Mouse (Mus musculus) adrenal gland, adult 18-20 months (tissue): ENCODE data around the gene Actr1b. TPM values are rescaled to one million over a fixed set of nuclear protein-coding genes. Genes with fewer than 3 reads are reported as not detected.

Experiments used
- DNase-seq, 2 experiments: peaks; one replicate each; pipeline ENCODE4 v3.0.0; 2021 to 2022; ENCODE audit warnings: low spot score in 2 of 2
- long read RNA-seq, 2 experiments: library from polyadenylated mRNA; stranded (forward); transcript quantifications; one replicate each; pipeline ENCODE4 v2.0.0; 2021
- total RNA-seq, 2 experiments: library from RNA; stranded (reverse); gene quantifications; 1 replicate in 1 of 2; 2 replicates in 1 of 2; pipeline ENCODE4 v1.2.3; 2021

Actr1b gene
- 100 to 1,000 TPM; 113 to 143 TPM for total RNA-seq
- long read RNA-seq, experiment 1, transcript Actr1b-201 (11 exons, 3,248 nt) = major isoform, 99 of 141 reads
- long read RNA-seq, experiment 1, partial matches to known transcripts = 28 of 141 reads
- long read RNA-seq, experiment 1, other reads (novel, unspliced or antisense) = 14 of 141 reads
- long read RNA-seq, experiment 2, transcript Actr1b-201 (11 exons, 3,248 nt) = major isoform, 182 of 294 reads
- long read RNA-seq, experiment 2, partial matches to known transcripts = 96 of 294 reads
- long read RNA-seq, experiment 2, other reads (novel, unspliced or antisense) = 16 of 294 reads

GRCm38 (mm10) chr1:36714311-36714710 lies at the start of gene Actr1b:
Gene Actr1b, minus strand, starts transcription at chr1:36714422.
- no peak for DNase-seq

DNA sequence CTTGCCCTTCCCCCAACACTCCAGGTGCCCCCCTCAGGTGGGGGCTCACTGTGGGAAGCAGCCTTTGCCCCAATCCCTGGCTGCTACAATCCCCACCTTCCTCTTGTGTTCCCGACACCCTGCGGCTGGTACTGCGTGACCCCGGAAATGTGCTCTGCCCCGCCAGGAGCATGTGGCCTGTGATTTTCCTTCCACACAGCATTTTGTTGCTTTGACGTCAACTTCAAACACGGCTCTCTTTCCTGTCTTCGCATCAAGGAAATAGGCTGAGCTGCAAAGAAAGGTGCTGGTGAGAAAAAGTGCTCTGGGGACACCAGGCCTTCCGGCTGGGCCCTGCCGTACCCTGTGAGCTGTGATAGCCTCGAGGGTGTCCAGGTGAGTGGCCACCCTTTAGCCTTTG lies 47.3 kb upstream of the Actr1b start, which contains the start of gene Zap70:
Gene Zap70 (plus strand): TSS at position 231 of the 400 bp plus-strand sequence.
- no peak for DNase-seq

DNA sequence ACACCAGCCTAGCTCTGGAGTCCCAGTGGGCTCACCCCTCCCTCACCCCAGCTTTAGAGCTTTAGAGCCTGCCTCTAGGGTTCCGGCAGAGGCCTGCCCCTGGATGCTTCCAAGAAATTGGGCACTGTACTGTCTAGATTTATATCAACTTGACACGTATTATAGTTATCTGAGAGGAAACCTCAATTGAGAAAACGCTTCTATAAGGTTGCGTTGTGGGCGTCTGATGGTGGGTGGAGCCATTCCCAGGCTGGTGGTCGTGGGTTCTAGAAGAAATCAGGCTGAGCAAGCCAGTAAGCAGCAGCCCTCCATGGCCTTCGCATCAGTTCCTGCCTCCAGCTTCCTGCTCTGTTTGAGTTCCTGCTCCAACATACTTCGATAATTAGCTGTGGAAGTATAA lies 46.8 kb upstream of the Actr1b start:
- DNase-seq = no peak

DNA sequence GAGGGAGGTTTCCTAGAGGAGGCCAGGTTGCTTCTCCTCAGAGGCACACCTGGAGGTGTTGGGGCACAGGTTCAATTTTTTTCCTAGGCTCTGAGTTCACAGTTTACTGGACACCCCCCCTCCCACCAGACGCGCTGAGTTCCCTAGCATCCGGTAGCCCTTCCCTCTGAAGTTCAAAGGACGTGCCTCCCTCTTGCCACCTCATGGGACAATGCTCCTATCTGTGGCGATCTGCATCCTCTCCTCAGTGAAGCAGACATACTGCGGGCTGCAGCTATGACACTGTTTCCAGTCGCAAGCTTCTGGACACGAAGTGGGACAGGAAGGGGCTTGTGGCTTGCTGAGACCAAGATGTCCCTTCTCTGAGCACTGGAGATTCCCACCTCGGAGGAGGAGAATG lies 46.2 kb upstream of the Actr1b start:
- no peak for DNase-seq

- no peak for DNase-seq
Measured at GRCm38 (mm10) chr1:36759076-36759475, 44.9 kb upstream of the Actr1b start.

GRCm38 (mm10) chr1:36758553-36758952 lies 44.3 kb upstream of the Actr1b start:
- DNase-seq = no peak

- no peak for DNase-seq
Measured at GRCm38 (mm10) chr1:36753932-36754675, 39.9 kb upstream of the Actr1b start.

- DNase-seq = peak; percentile 11 to 29
Measured at GRCm38 (mm10) chr1:36746452-36746851, 32.2 kb upstream of the Actr1b start.

GRCm38 (mm10) chr1:36745661-36746060 lies 31.4 kb upstream of the Actr1b start:
- DNase-seq = no peak

DNA sequence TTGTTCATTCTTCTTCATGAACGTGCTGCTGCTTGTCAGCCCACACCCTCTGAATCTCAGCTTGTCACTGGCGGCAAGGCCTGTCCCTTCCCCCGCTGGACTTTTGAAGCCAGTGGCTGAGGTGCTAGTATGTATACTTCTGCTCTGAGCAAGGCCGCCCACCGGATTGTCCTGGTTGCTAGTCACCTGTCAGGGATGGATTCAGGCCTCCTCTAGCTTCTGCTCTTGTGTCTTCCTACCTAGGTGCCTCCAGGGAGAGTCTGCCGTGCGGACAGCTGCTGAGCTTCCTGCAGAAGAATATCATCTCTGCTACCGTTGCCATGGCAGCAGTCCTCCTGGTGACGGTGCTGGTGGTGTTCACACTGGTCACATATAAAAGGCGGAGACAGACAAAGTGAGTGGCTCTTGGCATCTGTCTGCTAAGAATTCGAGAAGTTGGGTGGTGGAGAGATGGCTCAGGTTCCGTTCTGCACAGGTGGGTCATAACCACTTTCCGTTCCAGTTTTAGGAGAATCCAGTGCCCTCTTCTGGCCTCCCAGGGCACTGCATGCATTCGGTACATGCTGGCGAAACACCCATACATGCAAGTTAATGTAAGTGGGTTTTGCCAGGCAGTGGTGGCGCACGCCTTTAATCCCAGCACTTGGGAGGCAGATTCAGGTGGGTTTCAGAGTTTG lies 30.2 kb upstream of the Actr1b start:
- peak; percentile 56 to 66 for DNase-seq

- no peak for DNase-seq
Measured at GRCm38 (mm10) chr1:36743046-36743445, 28.8 kb upstream of the Actr1b start.

DNA sequence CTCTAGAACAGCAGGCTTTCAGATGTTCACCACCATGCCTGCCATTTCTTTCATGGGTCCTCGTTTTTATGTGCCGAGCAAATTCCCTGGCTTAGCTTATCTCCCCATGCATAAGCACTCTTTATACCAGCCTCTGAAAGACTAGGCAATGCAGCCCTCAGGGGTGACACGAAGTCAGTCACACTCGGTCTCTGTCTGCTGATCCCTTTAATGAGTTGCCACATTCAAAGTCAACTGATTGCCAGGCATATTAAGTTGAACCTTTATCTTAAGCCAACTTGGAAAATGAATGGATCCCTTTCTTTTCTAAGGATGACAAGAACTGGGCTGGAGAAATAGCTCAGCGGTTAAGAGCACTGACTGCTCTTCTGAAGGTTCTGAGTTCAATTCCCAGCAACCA lies 25.0 kb upstream of the Actr1b start:
- DNase-seq = no peak

- peak; percentile 76 to 81 for DNase-seq
Measured at GRCm38 (mm10) chr1:36737300-36737699, 23.1 kb upstream of the Actr1b start.

DNA sequence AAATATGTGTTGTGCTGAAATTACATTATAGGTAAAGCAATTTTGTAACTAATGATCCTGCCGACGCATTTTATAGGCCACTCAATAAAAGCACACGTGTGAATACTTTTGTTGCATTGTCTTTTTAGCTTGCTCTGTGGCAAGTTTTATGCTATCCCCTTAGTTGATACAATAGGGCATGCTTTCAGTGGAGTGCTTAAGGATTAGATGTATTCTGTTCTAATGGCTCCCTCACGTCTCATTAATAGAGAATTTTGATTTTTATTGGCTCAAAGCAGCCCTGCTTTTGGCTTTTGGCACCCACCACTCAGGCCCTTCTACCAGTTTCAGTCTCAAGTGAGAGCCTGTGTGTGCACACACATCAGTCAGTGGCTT lies 9.8 kb upstream of the Actr1b start:
- DNase-seq = no peak

DNA sequence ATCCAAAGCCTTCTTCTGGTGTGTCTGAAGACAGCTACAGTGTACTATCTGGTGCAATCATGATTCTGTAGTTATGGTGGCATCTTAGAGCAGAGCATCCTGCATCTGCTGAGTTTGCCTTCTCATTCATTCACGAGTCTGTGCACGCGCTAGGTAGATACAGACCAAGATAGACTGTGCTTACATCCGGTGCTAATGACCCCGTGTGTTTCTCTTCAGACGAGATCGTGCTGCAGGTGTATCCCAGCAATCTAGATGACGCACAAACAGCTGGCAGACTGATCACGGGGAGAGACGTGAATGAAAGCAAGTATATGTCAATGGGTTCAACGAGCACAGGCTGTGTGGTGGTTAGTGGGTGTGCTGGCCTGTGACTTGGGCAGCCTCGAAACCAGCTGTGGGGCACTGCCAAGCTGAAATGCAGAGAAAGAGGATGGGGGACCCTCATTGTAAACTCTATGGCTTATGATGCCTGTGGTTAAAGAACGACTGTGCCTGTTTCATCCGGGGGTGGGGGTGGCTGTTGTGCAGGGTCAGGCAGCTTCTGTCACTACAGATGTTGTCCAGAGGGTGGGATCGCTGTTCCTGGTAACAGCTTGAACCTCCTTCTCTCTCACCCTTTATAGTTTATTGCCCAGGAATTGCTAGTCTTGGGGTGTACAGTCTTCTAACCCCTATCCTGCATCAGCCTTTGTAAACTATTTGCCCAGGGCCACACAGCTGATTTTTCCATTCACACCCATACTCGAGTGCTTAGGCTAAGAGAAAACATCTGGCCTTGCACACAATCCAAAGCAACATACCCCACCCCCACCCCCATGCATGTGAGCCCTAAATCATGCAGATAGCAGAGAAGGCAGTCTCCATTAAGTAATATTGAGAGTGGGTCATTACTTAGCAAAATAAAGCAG lies 9.2 kb upstream of the Actr1b start:
- DNase-seq = no peak

- no peak for DNase-seq
Measured at GRCm38 (mm10) chr1:36718786-36719185, 4.6 kb upstream of the Actr1b start.

DNA sequence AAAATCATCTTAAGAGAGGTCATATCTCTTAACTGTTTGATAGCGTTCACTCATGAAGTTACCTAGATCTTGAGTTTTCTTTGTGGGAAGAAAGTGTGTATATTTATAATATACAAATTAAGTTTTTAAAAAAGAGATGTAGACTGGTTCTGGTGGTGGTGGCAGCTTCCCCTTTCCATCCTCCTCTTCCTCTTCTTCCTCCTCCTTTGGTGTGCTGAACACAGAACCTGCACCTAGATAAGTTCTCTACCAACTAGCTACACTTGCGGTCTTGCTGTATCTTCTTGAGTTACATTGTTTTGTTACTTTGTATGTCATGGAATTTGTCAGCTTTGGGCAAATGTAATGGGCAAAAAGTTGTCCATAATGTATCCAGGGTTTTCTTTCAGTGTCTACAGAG lies 3.1 kb downstream of the Actr1b start:
- DNase-seq = no peak

DNA sequence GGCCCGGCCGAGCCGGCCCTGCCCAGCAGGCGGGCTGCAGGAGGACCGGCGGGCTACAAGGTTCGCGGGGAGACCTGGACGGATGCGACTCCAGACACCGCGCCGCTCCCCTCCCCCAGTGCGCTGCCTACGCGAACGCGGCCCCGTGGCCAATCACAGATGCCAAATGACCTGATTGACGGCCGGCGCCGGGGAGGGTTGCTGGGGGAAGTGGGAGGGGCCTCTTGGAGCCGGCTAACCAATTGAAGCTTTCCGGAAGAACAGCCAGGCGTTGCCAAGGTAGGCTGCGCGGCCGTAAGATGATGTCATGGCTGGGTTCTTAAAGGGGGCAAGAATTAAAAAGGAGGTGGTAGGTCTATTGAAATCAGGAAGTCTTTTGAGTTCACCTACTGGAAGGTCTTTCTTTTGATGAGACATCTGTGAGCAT lies 4.4 kb downstream of the Actr1b start, which contains the start of gene 4933424G06Rik:
Gene 4933424G06Rik (plus strand): TSS at position 296 of the 427 bp plus-strand sequence.
- DNase-seq = peak; percentile 96 to 98

DNA sequence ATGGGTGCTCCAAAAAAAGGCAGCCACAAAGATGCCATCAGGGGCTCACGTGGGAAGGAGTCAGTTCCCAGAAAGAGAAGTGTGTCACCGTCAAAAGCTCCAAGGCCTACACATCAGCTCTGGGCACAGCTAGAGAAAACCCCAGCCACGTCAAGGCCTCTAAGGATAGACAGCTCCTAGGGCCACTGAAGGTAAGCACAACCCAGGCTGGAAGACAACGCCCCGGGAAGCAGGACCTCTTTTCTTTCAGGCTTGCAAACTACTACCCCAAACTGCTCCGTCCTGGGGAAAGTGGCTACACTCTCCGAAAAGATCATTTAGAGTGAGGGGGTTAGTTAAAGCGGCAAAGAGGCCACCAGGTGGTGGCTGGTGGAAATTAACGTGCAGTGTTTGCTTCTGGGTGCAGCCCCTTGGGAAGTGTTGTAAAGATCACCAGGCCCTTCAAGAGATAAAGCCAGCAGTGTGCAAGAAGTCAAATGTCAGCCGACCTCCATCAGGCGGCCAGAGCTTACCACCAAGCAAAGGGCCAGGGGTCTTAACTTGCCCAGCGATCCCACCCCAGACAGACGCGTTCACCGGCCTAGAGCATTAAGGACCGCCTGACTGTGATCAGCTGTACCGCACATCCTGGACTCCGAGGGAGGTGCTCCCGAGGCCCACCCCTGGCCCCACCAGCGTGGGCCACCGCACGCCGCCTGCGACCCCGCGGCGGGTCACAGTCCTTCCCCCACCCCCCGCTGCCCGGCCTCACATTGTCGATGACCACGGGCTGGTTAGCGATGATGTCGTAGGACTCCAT lies 5.0 kb downstream of the Actr1b start:
- DNase-seq = peak; percentile 26 to 29

DNA sequence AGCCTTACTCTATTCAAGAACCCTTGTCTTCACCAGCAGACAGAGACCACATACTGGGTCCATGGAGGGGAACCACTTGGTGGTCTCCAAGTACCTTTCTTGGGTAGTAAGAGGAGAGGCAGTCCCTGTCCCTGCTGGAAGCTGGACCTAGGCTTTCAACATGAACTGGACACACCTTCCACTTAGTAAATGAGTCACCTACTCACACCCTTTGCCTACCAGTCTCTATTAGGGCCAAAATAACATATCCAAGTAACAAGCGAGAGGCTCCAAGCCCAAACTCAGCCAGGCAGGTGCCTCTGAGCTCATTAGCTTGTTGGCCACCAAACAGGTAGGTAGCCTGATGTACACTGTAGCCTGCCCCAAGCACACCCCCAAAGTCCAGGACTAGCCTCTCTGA lies 5.6 kb downstream of the Actr1b start:
- DNase-seq = no peak
